Mouse (Mus musculus): ENCODE measurements around the gene Zbtb5. TPM values are rescaled to one million over a fixed set of nuclear protein-coding genes. Genes with fewer than 3 reads are reported as not detected.
"Not testable (repeated sequence)": the region's sequence is repeated elsewhere in the genome, so short reads cannot be mapped to it uniquely, and the experiment has no call there.

The Zbtb5 gene
- total and polyA plus RNA-seq, 3 experiments, result 9.1 to 10.2 TPM; not detected in 1

DNA sequence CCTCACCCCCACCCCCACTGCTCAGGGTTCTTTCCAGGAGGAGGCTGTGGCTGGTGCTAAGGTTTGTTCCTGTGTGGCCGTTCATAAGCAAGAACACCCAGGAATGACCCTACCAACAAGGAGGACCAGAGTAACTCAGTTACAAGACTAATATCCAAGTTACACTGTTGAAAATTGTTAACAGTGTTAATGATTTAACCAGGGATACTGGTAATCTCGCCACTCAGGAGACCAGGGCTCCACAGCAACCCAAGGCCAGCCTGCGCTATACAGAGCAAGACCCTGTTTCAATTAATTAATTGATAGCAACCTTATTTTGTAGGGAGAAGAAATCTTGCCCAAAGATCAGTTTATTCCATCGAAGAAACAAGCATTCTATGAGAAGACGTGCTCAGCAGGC, 64.7 kb downstream of the Zbtb5 start:
- Histone ChIP-seq H3K4me1 (ENCODE audit: control insufficient read depth in 1 of 2, insufficient read depth in 2 of 2, low read length in 2 of 2) (peaks cover 3 to 5% of the 10 kb centered on the region in 2 experiments), H3K9ac (ENCODE audit: control insufficient read depth, low read depth, low read length, poor library complexity, severe bottlenecking) (no peak overlapping the region), H3K9me3 (replicated peaks; ENCODE audit: insufficient read depth, low read length) (no peaks in the 10 kb centered on the region), H3K36me3 (ENCODE audit: control insufficient read depth in 1 of 2, insufficient read depth in 2 of 2, low read length in 2 of 2) (peaks cover 0 to 6% of the 10 kb centered on the region in 2 experiments; a peak in 2 of 4 replicates), H3K79me2 (ENCODE audit: control insufficient read depth, insufficient read depth, low read length, poor library complexity) (no peaks in the 10 kb centered on the region), H3K27me3 (ENCODE audit: control insufficient read depth in 1 of 2, insufficient read depth in 2 of 2, low read length in 2 of 2) (0 out of 4 replicates have a peak, but pooled peaks cover 0 to 2% of the 10 kb centered on the region in 2 experiments), H3K4me3 (ENCODE audit: control insufficient read depth in 1 of 2, insufficient read depth in 1 of 2, low read depth in 2 of 2, low read length in 2 of 2) (no peak overlapping the region), H3K27ac (ENCODE audit: control insufficient read depth, low read depth, low read length) (no peak overlapping the region)
- DNase-seq (ENCODE audit: low read depth, low spot score), result no peak
- no peak for TF ChIP-seq USF2 (IDR thresholded peaks at IDR 0.05; ENCODE audit: borderline replicate concordance in 1 of 2, insufficient read depth in 1 of 2, low read depth in 1 of 2, low read length in 2 of 2)
- TF ChIP-seq TCF12 (IDR thresholded peaks at IDR 0.05; ENCODE audit: low read depth, low read length), result no peak
- no peak for TF ChIP-seq JUND (IDR thresholded peaks at IDR 0.05; ENCODE audit: low read depth, low read length)
- TF ChIP-seq ZKSCAN1 (IDR thresholded peaks at IDR 0.05; ENCODE audit: low read depth, low read length), result no peak

DNA sequence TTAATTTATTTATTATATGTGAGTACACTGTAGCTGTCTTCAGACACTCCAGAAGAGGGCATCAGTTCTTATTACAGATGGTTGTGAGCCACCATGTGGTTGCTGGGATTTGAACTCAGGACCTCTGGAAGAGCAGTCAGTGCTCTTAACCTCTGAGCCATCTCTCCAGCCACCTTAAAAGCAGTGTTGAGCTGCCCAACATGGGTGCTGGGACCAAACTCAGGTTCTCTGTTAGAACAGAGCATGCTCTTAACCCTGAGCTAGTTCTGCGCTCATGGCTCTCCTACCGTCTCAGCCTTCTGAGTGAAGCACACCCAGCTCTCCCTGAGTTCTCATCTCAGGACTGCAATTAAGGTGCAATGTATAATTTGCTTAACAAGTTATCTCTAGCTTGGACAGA, 66.1 kb downstream of the Zbtb5 start:
- not testable (repeated sequence) for H3K79me2 ChIP-seq (ENCODE audit: control insufficient read depth, insufficient read depth, low read length, poor library complexity); H3K27ac ChIP-seq (ENCODE audit: control insufficient read depth, low read depth, low read length); H3K4me1 ChIP-seq (ENCODE audit: control insufficient read depth in 1 of 2, insufficient read depth in 2 of 2, low read length in 2 of 2); H3K9me3 ChIP-seq (replicated peaks; ENCODE audit: insufficient read depth, low read length); H3K36me3 ChIP-seq (ENCODE audit: control insufficient read depth in 1 of 2, insufficient read depth in 2 of 2, low read length in 2 of 2); H3K4me3 ChIP-seq (ENCODE audit: control insufficient read depth in 1 of 2, insufficient read depth in 1 of 2, low read depth in 2 of 2, low read length in 2 of 2); DNase-seq (ENCODE audit: low read depth, low spot score); H3K27me3 ChIP-seq (ENCODE audit: control insufficient read depth in 1 of 2, insufficient read depth in 2 of 2, low read length in 2 of 2); H3K9ac ChIP-seq (ENCODE audit: control insufficient read depth, low read depth, low read length, poor library complexity, severe bottlenecking)
- peak; percentile 82 for TF ChIP-seq TBP (IDR thresholded peaks at IDR 0.05; ENCODE audit: low read depth, low read length)

DNA sequence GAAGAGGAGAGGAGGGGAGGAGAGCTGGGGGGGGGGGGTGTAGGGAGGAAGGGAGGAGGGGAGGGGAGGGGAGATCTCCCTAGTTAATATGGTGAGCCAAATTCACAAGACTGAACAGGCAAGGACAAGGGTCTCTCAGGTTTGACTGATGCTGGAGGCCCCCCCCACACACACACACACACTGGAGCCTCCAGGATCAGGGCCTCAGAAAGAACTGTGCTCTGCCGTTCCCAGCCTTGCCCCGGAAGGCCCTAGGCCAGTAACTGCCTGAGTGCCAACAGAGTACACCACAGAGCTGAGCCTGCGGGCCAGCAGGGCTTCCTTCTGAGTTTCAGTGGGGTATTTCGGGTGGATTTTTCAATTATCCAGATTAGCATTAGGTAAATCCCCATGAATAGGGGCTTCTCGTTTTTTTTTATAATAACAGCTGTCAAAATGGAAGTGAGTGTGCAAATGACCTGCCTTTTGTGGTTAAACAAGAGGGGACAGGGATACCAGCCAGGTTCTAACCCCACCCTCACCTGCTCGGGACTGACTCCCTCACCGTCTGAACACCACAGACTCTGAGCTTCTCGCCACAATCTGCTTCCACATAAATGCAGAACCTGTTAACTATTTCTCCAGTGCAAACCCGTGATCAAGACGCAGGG, 67.7 kb downstream of the Zbtb5 start:
- peaks cover 6 to 9% of the 10 kb centered on the region in 2 experiments for H3K4me1 ChIP-seq (ENCODE audit: control insufficient read depth in 1 of 2, insufficient read depth in 2 of 2, low read length in 2 of 2)
- TF ChIP-seq RAD21 (IDR thresholded peaks at IDR 0.05; ENCODE audit: low read depth, low read length) (no peak), TAL1 (IDR thresholded peaks at IDR 0.05; ENCODE audit: low read length) (no peak), MEF2A (IDR thresholded peaks at IDR 0.05; ENCODE audit: extremely low read depth, insufficient replicate concordance, low read depth, low read length, poor library complexity, severe bottlenecking) (no peak), TCF12 (IDR thresholded peaks at IDR 0.05; ENCODE audit: low read depth, low read length) (no peak), MYC (IDR thresholded peaks at IDR 0.05; ENCODE audit: low read depth, low read length) (no peak), NELFE (IDR thresholded peaks at IDR 0.05; ENCODE audit: low read depth, low read length) (no peak), ZMIZ1 (IDR thresholded peaks at IDR 0.05; ENCODE audit: low read depth, low read length) (no peak), POLR2AphosphoS5 (IDR thresholded peaks at IDR 0.05; ENCODE audit: borderline replicate concordance, low read depth, low read length) (no peak), POLR2A (IDR thresholded peaks at IDR 0.05; ENCODE audit: control insufficient read depth in 1 of 2, insufficient read depth in 1 of 2, low read depth in 1 of 2, low read length in 2 of 2, poor library complexity in 1 of 2) (no peak), RCOR1 (IDR thresholded peaks at IDR 0.05; ENCODE audit: low read depth, low read length) (no peak), E2F4 (IDR thresholded peaks at IDR 0.05; ENCODE audit: borderline replicate concordance, low read depth, low read length) (no peak), TBP (IDR thresholded peaks at IDR 0.05; ENCODE audit: low read depth, low read length) (no peak)

More for the DNA sequence above, 67.7 kb downstream of the Zbtb5 start:
- H3K36me3 ChIP-seq (ENCODE audit: control insufficient read depth in 1 of 2, insufficient read depth in 2 of 2, low read length in 2 of 2), result peaks cover 0 to 6% of the 10 kb centered on the region in 2 experiments; a peak in 2 of 4 replicates
- no peaks in the 10 kb centered on the region for H3K79me2 ChIP-seq (ENCODE audit: control insufficient read depth, insufficient read depth, low read length, poor library complexity)
- H3K27ac ChIP-seq (ENCODE audit: control insufficient read depth, low read depth, low read length), result no peak overlapping the region
- no peak overlapping the region for H3K4me3 ChIP-seq (ENCODE audit: control insufficient read depth in 1 of 2, insufficient read depth in 1 of 2, low read depth in 2 of 2, low read length in 2 of 2)
- no peak overlapping the region for H3K9ac ChIP-seq (ENCODE audit: control insufficient read depth, low read depth, low read length, poor library complexity, severe bottlenecking)
- no peaks in the 10 kb centered on the region for H3K9me3 ChIP-seq (replicated peaks; ENCODE audit: insufficient read depth, low read length)
- DNase-seq (ENCODE audit: low read depth, low spot score), result no peak
- H3K27me3 ChIP-seq (ENCODE audit: control insufficient read depth in 1 of 2, insufficient read depth in 2 of 2, low read length in 2 of 2), result no peaks in the 10 kb centered on the region
